Mouse (Mus musculus): ENCODE results near the gene Gm20388. TPM values are rescaled to one million over a fixed set of nuclear protein-coding genes. Genes with fewer than 3 reads are reported as not detected.
A peak's percentile ranks its signal among the peaks of the same experiment; 100 is the strongest.

Gene Gm20388
- polyA plus RNA-seq, 1 experiment, result 28.1 TPM

- Histone ChIP-seq H3K4me1 (ENCODE audit: control insufficient read depth, insufficient read depth, low read length) (no peaks in the 10 kb centered on the region), H3K36me3 (ENCODE audit: control insufficient read depth, insufficient read depth, low read length, poor library complexity, severe bottlenecking) (no peaks in the 10 kb centered on the region), H3K4me3 (ENCODE audit: low read depth, low read length) (no peak overlapping the region), H3K9ac (ENCODE audit: low read depth, poor library complexity, severe bottlenecking) (no peak overlapping the region), H3K9me3 (replicated peaks; ENCODE audit: control insufficient read depth, insufficient read depth, low read length, poor library complexity, severe bottlenecking) (no peaks in the 10 kb centered on the region), H3K27me3 (ENCODE audit: control insufficient read depth, insufficient read depth, low read length, poor library complexity, severe bottlenecking) (no peaks in the 10 kb centered on the region), H3K27ac (ENCODE audit: insufficient read depth, low read length) (no peak overlapping the region)
- TF ChIP-seq CTCF (IDR thresholded peaks at IDR 0.05; ENCODE audit: low read depth, low read length) (peak; percentile 74), EP300 (IDR thresholded peaks at IDR 0.05; ENCODE audit: insufficient read depth, low read depth, low read length) (no peak), POLR2A (IDR thresholded peaks at IDR 0.05; ENCODE audit: insufficient read depth, low read length) (no peak)
Observed at GRCm38 (mm10) chr8:121228892-121229291, 1318.3 kb downstream of the Gm20388 start.

- Histone ChIP-seq H3K27me3 (ENCODE audit: control insufficient read depth, insufficient read depth, low read length, poor library complexity, severe bottlenecking) (no peaks in the 10 kb centered on the region), H3K4me3 (ENCODE audit: low read depth, low read length) (no peak overlapping the region), H3K36me3 (ENCODE audit: control insufficient read depth, insufficient read depth, low read length, poor library complexity, severe bottlenecking) (no peaks in the 10 kb centered on the region), H3K9me3 (replicated peaks; ENCODE audit: control insufficient read depth, insufficient read depth, low read length, poor library complexity, severe bottlenecking) (no peaks in the 10 kb centered on the region), H3K4me1 (ENCODE audit: control insufficient read depth, insufficient read depth, low read length) (no peaks in the 10 kb centered on the region), H3K27ac (ENCODE audit: insufficient read depth, low read length) (no peak overlapping the region), H3K9ac (ENCODE audit: low read depth, poor library complexity, severe bottlenecking) (no peak overlapping the region)
- TF ChIP-seq CTCF (IDR thresholded peaks at IDR 0.05; ENCODE audit: low read depth, low read length) (no peak), EP300 (IDR thresholded peaks at IDR 0.05; ENCODE audit: insufficient read depth, low read depth, low read length) (no peak), POLR2A (IDR thresholded peaks at IDR 0.05; ENCODE audit: insufficient read depth, low read length) (no peak)
Observed at GRCm38 (mm10) chr8:121229550-121229949, 1318.9 kb downstream of the Gm20388 start.

- H3K4me3 ChIP-seq (ENCODE audit: low read depth, low read length), result no peak overlapping the region
- H3K27ac ChIP-seq (ENCODE audit: insufficient read depth, low read length), result no peak overlapping the region
- no peaks in the 10 kb centered on the region for H3K9me3 ChIP-seq (replicated peaks; ENCODE audit: control insufficient read depth, insufficient read depth, low read length, poor library complexity, severe bottlenecking)
- H3K9ac ChIP-seq (ENCODE audit: low read depth, poor library complexity, severe bottlenecking), result no peak overlapping the region
- TF ChIP-seq CTCF (IDR thresholded peaks at IDR 0.05; ENCODE audit: low read depth, low read length) (no peak), POLR2A (IDR thresholded peaks at IDR 0.05; ENCODE audit: insufficient read depth, low read length) (no peak), EP300 (IDR thresholded peaks at IDR 0.05; ENCODE audit: insufficient read depth, low read depth, low read length) (no peak)
- H3K36me3 ChIP-seq (ENCODE audit: control insufficient read depth, insufficient read depth, low read length, poor library complexity, severe bottlenecking), result no peaks in the 10 kb centered on the region
- H3K4me1 ChIP-seq (ENCODE audit: control insufficient read depth, insufficient read depth, low read length), result no peaks in the 10 kb centered on the region
- no peaks in the 10 kb centered on the region for H3K27me3 ChIP-seq (ENCODE audit: control insufficient read depth, insufficient read depth, low read length, poor library complexity, severe bottlenecking)
Observed at GRCm38 (mm10) chr8:121233196-121233595, 1322.6 kb downstream of the Gm20388 start.

- TF ChIP-seq EP300 (IDR thresholded peaks at IDR 0.05; ENCODE audit: insufficient read depth, low read depth, low read length) (no peak), CTCF (IDR thresholded peaks at IDR 0.05; ENCODE audit: low read depth, low read length) (peak; percentile 86)
- Histone ChIP-seq H3K9me3 (replicated peaks; ENCODE audit: control insufficient read depth, insufficient read depth, low read length, poor library complexity, severe bottlenecking) (no peaks in the 10 kb centered on the region), H3K27me3 (ENCODE audit: control insufficient read depth, insufficient read depth, low read length, poor library complexity, severe bottlenecking) (no peaks in the 10 kb centered on the region), H3K36me3 (ENCODE audit: control insufficient read depth, insufficient read depth, low read length, poor library complexity, severe bottlenecking) (no peaks in the 10 kb centered on the region), H3K4me3 (ENCODE audit: low read depth, low read length) (no peak overlapping the region), H3K4me1 (ENCODE audit: control insufficient read depth, insufficient read depth, low read length) (no peaks in the 10 kb centered on the region), H3K27ac (ENCODE audit: insufficient read depth, low read length) (no peak overlapping the region), H3K9ac (ENCODE audit: low read depth, poor library complexity, severe bottlenecking) (no peak overlapping the region)
Observed at GRCm38 (mm10) chr8:121234915-121235314, 1324.3 kb downstream of the Gm20388 start.

GRCm38 (mm10) chr8:121239640-121240039, 1329.0 kb downstream of the Gm20388 start:
- Histone ChIP-seq H3K9me3 (replicated peaks; ENCODE audit: control insufficient read depth, insufficient read depth, low read length, poor library complexity, severe bottlenecking) (no peaks in the 10 kb centered on the region), H3K27ac (ENCODE audit: insufficient read depth, low read length) (no peak overlapping the region), H3K4me1 (ENCODE audit: control insufficient read depth, insufficient read depth, low read length) (no peaks in the 10 kb centered on the region), H3K36me3 (ENCODE audit: control insufficient read depth, insufficient read depth, low read length, poor library complexity, severe bottlenecking) (no peaks in the 10 kb centered on the region), H3K9ac (ENCODE audit: low read depth, poor library complexity, severe bottlenecking) (no peak overlapping the region), H3K27me3 (ENCODE audit: control insufficient read depth, insufficient read depth, low read length, poor library complexity, severe bottlenecking) (no peaks in the 10 kb centered on the region), H3K4me3 (ENCODE audit: low read depth, low read length) (no peak overlapping the region)
- no peak for TF ChIP-seq POLR2A (IDR thresholded peaks at IDR 0.05; ENCODE audit: insufficient read depth, low read length)
- TF ChIP-seq CTCF (IDR thresholded peaks at IDR 0.05; ENCODE audit: low read depth, low read length), result no peak
- no peak for TF ChIP-seq EP300 (IDR thresholded peaks at IDR 0.05; ENCODE audit: insufficient read depth, low read depth, low read length)

GRCm38 (mm10) chr8:121241761-121242552, 1331.3 kb downstream of the Gm20388 start:
- Histone ChIP-seq H3K36me3 (ENCODE audit: control insufficient read depth, insufficient read depth, low read length, poor library complexity, severe bottlenecking) (no peaks in the 10 kb centered on the region), H3K9me3 (replicated peaks; ENCODE audit: control insufficient read depth, insufficient read depth, low read length, poor library complexity, severe bottlenecking) (no peaks in the 10 kb centered on the region), H3K9ac (ENCODE audit: low read depth, poor library complexity, severe bottlenecking) (no peak overlapping the region), H3K27ac (ENCODE audit: insufficient read depth, low read length) (no peak overlapping the region), H3K27me3 (ENCODE audit: control insufficient read depth, insufficient read depth, low read length, poor library complexity, severe bottlenecking) (no peaks in the 10 kb centered on the region), H3K4me3 (ENCODE audit: low read depth, low read length) (no peak overlapping the region), H3K4me1 (ENCODE audit: control insufficient read depth, insufficient read depth, low read length) (no peaks in the 10 kb centered on the region)
- TF ChIP-seq POLR2A (IDR thresholded peaks at IDR 0.05; ENCODE audit: insufficient read depth, low read length) (no peak), CTCF (IDR thresholded peaks at IDR 0.05; ENCODE audit: low read depth, low read length) (no peak), EP300 (IDR thresholded peaks at IDR 0.05; ENCODE audit: insufficient read depth, low read depth, low read length) (no peak)

Data from ES-Bruce4 (cell line).